Mouse (Mus musculus) limb, embryonic 10.5 days (tissue): Measurements from ENCODE around the gene Sat2. TPM values are rescaled to one million over a fixed set of nuclear protein-coding genes. Genes with fewer than 3 reads are reported as not detected.

Experiments
- DNase-seq: peaks from one replicate; pipeline ENCODE4 v3.0.0-alpha.2; 2017; ENCODE audit warnings: low spot score
- H3K27ac ChIP-seq: fragments of 300-500 bp; sonication (generic); 2 replicates; pipeline ENCODE4 v1.5.1; 2016; ENCODE audit warnings: mild to moderate bottlenecking
- H3K27me3 ChIP-seq: fragments of 300-500 bp; sonication (generic); 2 replicates; pipeline ENCODE4 v1.6.1; 2016; ENCODE audit warnings: low read depth, mild to moderate bottlenecking; ENCODE audit not compliant: poor library complexity, severe bottlenecking
- H3K36me3 ChIP-seq: fragments of 300-500 bp; sonication (generic); 2 replicates; pipeline ENCODE4 v1.6.1; 2016; ENCODE audit warnings: mild to moderate bottlenecking, moderate library complexity
- H3K4me1 ChIP-seq: fragments of 300-500 bp; sonication (generic); 2 replicates; pipeline ENCODE4 v1.6.1; 2016
- H3K4me3 ChIP-seq: fragments of 300-500 bp; sonication (generic); 2 replicates; pipeline ENCODE4 v1.5.1; 2016; ENCODE audit warnings: mild to moderate bottlenecking, moderate library complexity
- H3K9me3 ChIP-seq: fragments of 300-500 bp; sonication (generic); replicated peaks from 2 replicates; pipeline ENCODE4 v1.6.1; 2016; ENCODE audit warnings: mild to moderate bottlenecking
- WGBS: fragments of 180-500 bp; shearing (Covaris S2); methylation state at CpG from one replicate; pipeline ENCODE4 v1.1.7; 2016; 5-methylcytosine and 5-hydroxymethylcytosine counted together
- polyA plus RNA-seq: library from polyadenylated mRNA; unstranded; fragments of >200 nt; fragmentation: Nextera tagmentation; extraction: Ambion mirVana; gene quantifications from 2 replicates; pipeline ENCODE4 v1.2.1, GENCODE M21; 2016

Sat2 gene
- polyA plus RNA-seq: 9.1 and 13.7 TPM in 2 replicates

GRCm38 (mm10) chr11:69621571-69622268, at the start of gene Sat2:
Gene Sat2, plus strand, starts transcription at chr11:69622024.
- Histone ChIP-seq H3K4me1 (peaks cover 17% of the 10 kb centered on the region), H3K9me3 (no peaks in the 10 kb centered on the region), H3K36me3 (no peaks in the 10 kb centered on the region), H3K27ac (peak within 1 kb of the TSS; percentile 91), H3K27me3 (peaks cover 13% of the 10 kb centered on the region), H3K4me3 (peak within 1 kb of the TSS; percentile 57)
- 1% methylated on average over 20 of the region's 20 CpGs for WGBS
- peak; percentile 86 for DNase-seq

- no peak overlapping the region for H3K4me3 ChIP-seq
- H3K27ac ChIP-seq: no peak overlapping the region
- H3K4me1 ChIP-seq: peaks cover 32% of the 10 kb centered on the region
- WGBS: 63% methylated on average over 3 of the region's 3 CpGs
- no peaks in the 10 kb centered on the region for H3K27me3 ChIP-seq
- H3K36me3 ChIP-seq: peaks cover 70% of the 10 kb centered on the region
- H3K9me3 ChIP-seq: no peaks in the 10 kb centered on the region
- DNase-seq: no peak
Measured at GRCm38 (mm10) chr11:69575220-69575619, 46.6 kb upstream of the Sat2 start.

GRCm38 (mm10) chr11:69576307-69576706, 45.5 kb upstream of the Sat2 start:
- peaks cover 59% of the 10 kb centered on the region for H3K36me3 ChIP-seq
- H3K27ac ChIP-seq: no peak overlapping the region
- no peaks in the 10 kb centered on the region for H3K9me3 ChIP-seq
- 81% methylated on average over 5 of the region's 5 CpGs for WGBS
- H3K27me3 ChIP-seq: no peaks in the 10 kb centered on the region
- H3K4me1 ChIP-seq: peaks cover 32% of the 10 kb centered on the region
- no peak for DNase-seq
- H3K4me3 ChIP-seq: no peak overlapping the region

DNA sequence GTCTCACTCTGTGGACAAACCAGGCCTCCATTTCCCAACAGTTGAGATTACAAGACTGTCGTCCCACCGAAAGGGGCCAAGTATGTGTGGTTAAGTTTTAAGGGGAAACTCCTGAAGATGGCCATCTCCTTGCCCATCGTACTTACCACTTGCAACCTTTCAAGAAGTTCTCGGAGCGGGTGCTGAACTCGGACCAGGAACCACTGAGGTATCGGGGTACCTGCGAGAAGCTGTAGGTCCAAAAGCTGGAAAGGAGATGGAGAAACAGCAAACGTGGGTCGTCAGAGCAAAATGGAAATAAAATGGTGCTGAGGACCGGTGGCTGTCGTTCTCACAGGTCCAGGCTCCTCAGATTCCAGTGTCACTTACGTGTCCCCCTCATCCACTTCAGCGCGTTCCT, 43.5 kb upstream of the Sat2 start:
- H3K9me3 ChIP-seq: no peaks in the 10 kb centered on the region
- no peak for DNase-seq
- peak overlapping the region; percentile 95 for H3K27ac ChIP-seq
- H3K36me3 ChIP-seq: peaks cover 50% of the 10 kb centered on the region
- H3K4me3 ChIP-seq: peak overlapping the region; percentile 71
- peaks cover 42% of the 10 kb centered on the region for H3K4me1 ChIP-seq
- H3K27me3 ChIP-seq: no peaks in the 10 kb centered on the region
- WGBS: 14% methylated on average over 15 of the region's 15 CpGs

GRCm38 (mm10) chr11:69579128-69580017, 42.5 kb upstream of the Sat2 start:
- H3K27ac ChIP-seq: peak overlapping the region; percentile 95
- peaks cover 50% of the 10 kb centered on the region for H3K36me3 ChIP-seq
- H3K4me3 ChIP-seq: peak overlapping the region; percentile 71
- DNase-seq: peak; percentile 99
- H3K27me3 ChIP-seq: no peaks in the 10 kb centered on the region
- WGBS: 2% methylated on average over 39 of the region's 39 CpGs
- H3K4me1 ChIP-seq: peaks cover 42% of the 10 kb centered on the region
- no peaks in the 10 kb centered on the region for H3K9me3 ChIP-seq

DNA sequence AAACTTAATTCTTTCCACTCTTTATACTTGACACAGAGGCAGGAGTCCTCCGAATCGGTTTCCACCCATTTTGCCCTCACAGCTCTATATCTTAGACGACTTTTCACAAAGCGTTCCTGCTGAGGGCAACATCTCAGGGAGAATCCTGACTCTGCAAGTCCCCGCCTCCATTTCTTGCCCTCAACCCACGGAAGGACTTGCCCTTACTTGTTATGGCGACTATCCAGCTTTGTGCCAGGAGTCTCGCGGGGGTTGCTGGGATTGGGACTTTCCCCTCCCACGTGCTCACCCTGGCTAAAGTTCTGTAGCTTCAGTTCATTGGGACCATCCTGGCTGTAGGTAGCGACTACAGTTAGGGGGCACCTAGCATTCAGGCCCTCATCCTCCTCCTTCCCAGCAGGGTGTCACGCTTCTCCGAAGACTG, 41.7 kb upstream of the Sat2 start, which contains the start of the genes Wrap53 and Trp53:
TSS of gene Wrap53 (minus strand) at position 165 of the 424 bp plus-strand sequence.
TSS of gene Trp53 (plus strand) at position 269 of the 424 bp plus-strand sequence.
- Histone ChIP-seq H3K36me3 (peaks cover 50% of the 10 kb centered on the region), H3K9me3 (no peaks in the 10 kb centered on the region), H3K27ac (peak within 1 kb of the TSS; percentile 95), H3K4me1 (peaks cover 41% of the 10 kb centered on the region), H3K4me3 (peak within 1 kb of the TSS; percentile 71), H3K27me3 (no peaks in the 10 kb centered on the region)
- 0% methylated on average over 13 of the region's 13 CpGs for WGBS
- DNase-seq: peak; percentile 88

GRCm38 (mm10) chr11:69580572-69581146, 41.2 kb upstream of the Sat2 start:
- WGBS: under 1% methylated on average over 25 of the region's 25 CpGs
- H3K36me3 ChIP-seq: peaks cover 48% of the 10 kb centered on the region
- no peak for DNase-seq
- peak overlapping the region; percentile 71 for H3K4me3 ChIP-seq
- H3K9me3 ChIP-seq: no peaks in the 10 kb centered on the region
- H3K27me3 ChIP-seq: no peaks in the 10 kb centered on the region
- H3K27ac ChIP-seq: peak overlapping the region; percentile 95
- peaks cover 36% of the 10 kb centered on the region for H3K4me1 ChIP-seq

- no peaks in the 10 kb centered on the region for H3K27me3 ChIP-seq
- H3K36me3 ChIP-seq: peaks cover 48% of the 10 kb centered on the region
- peak; percentile 96 for DNase-seq
- no peaks in the 10 kb centered on the region for H3K9me3 ChIP-seq
- peak overlapping the region; percentile 71 for H3K4me3 ChIP-seq
- under 1% methylated on average over 36 of the region's 36 CpGs for WGBS
- peak overlapping the region; percentile 95 for H3K27ac ChIP-seq
- peaks cover 36% of the 10 kb centered on the region for H3K4me1 ChIP-seq
Measured at GRCm38 (mm10) chr11:69581147-69581688, 40.6 kb upstream of the Sat2 start.

DNA sequence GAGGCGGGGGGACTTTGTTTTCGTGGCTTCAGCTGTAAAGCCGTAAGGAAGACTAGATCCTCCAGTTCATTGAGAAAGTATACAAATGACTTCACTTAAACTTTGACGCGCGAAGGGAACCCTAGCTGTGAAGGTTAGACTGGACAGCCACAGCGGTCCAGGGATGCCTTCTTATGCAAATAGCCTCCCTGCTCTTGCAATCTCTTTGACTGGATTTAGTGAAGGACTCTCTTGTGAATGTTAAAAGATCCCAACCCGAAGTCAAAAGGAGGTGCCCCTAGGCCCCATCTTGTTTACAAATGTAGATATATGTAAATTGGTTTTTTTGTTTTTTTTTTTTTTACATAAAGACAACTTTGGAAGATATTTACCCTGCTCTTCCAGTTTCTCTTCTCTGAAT, 40.0 kb upstream of the Sat2 start:
- no peak for DNase-seq
- H3K9me3 ChIP-seq: no peaks in the 10 kb centered on the region
- H3K27me3 ChIP-seq: no peaks in the 10 kb centered on the region
- peaks cover 49% of the 10 kb centered on the region for H3K36me3 ChIP-seq
- H3K4me1 ChIP-seq: peaks cover 35% of the 10 kb centered on the region
- peak overlapping the region; percentile 95 for H3K27ac ChIP-seq
- peak overlapping the region; percentile 71 for H3K4me3 ChIP-seq
- WGBS: 2% methylated on average over 8 of the region's 8 CpGs

DNA sequence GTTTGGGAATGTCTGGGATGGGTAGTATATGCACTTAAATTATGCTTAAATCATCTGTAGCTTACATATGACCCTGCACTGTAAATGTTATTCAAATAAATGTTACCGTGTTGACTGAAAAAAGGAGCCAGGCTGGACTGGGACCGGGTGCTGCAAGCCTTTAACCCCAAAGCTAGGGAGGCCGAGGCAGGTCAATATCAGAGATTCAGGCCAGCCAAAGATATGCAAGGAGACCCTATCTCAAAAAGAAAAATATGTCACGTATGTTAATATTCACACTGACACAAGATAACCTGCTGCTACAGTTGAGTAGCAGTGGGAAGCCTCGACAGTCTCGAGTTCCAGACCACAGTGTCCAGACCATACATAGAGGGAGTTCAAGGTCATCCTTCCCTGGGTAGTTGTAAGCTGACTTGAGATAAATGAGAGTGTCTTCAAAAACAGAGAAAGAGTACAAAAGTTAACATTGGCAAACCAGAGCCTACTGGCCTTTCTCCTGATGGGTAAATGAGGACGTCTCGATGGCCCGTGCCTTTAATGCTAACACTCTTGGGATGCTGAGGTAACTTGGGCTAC, 39.5 kb upstream of the Sat2 start:
- Histone ChIP-seq H3K9me3 (no peaks in the 10 kb centered on the region), H3K4me1 (peaks cover 30% of the 10 kb centered on the region), H3K36me3 (peaks cover 49% of the 10 kb centered on the region), H3K27me3 (no peaks in the 10 kb centered on the region), H3K4me3 (peak overlapping the region; percentile 71), H3K27ac (peak overlapping the region; percentile 95; the same call in 1 of the 2 replicates)
- no peak for DNase-seq
- 75% methylated on average over 9 of the region's 9 CpGs for WGBS

DNA sequence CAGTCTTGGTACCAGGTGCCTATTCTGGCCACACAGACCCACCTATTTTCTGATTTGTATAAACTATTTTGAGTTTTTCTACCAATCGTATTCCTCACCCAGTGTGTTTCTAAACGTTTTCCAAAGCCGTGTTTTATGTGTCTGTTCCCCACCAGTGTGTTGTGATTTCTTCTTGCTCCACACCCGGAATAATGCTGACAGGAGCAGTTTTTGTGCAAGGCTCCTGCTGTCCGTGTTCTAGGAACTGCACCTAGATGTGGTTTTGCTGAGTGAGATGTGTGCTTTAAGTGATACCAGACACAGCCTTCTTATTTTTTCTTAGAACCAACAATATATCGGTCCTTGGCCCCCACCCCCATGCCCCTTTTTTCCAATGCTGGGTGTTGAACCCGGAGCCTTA, 37.8 kb upstream of the Sat2 start:
- H3K9me3 ChIP-seq: no peaks in the 10 kb centered on the region
- peaks cover 16% of the 10 kb centered on the region for H3K4me1 ChIP-seq
- 91% methylated on average over 7 of the region's 7 CpGs for WGBS
- peaks cover 66% of the 10 kb centered on the region for H3K36me3 ChIP-seq
- DNase-seq: no peak
- H3K27ac ChIP-seq: no peak overlapping the region
- no peaks in the 10 kb centered on the region for H3K27me3 ChIP-seq
- no peak overlapping the region for H3K4me3 ChIP-seq

DNA sequence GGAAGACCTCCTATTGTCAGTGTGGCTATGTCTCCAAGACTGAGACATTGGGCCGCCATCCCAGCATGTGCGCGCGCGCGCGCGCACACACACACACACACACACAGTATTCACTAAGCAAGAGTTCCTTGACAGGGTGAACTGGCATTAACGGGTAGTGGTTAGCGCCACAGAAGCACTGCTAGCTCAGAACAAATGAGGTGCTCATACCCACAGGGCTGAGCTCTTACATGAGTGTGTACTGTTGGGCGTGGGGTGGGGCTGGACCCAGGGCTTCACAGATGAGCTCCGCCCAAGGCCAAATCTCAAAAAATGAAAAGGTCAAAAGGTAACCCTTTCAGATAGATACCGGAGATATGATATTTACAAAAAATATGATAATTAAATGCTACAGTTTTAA, 36.9 kb upstream of the Sat2 start:
- no peaks in the 10 kb centered on the region for H3K9me3 ChIP-seq
- peaks cover 11% of the 10 kb centered on the region for H3K4me1 ChIP-seq
- 96% methylated on average over 13 of the region's 13 CpGs for whole genome bisulfite sequencing
- H3K27me3 ChIP-seq: no peaks in the 10 kb centered on the region
- no peak for DNase-seq
- peaks cover 75% of the 10 kb centered on the region for H3K36me3 ChIP-seq
- no peak overlapping the region for H3K27ac ChIP-seq
- no peak overlapping the region for H3K4me3 ChIP-seq
